Mouse (Mus musculus): ENCODE results near the gene Fthl17c.
A peak's percentile ranks its signal among the peaks of the same experiment; 100 is the strongest.
"Not testable (repeated sequence)": the region's sequence is repeated elsewhere in the genome, so short reads cannot be mapped to it uniquely, and the experiment has no call there.

Fthl17c gene

GRCm38 (mm10) chrX:8976459-8976858 is at the start of gene Fthl17c:
TSS of gene Fthl17c (minus strand) at chrX:8976559.
- not testable (repeated sequence) for DNase-seq (ENCODE audit: low spot score)

GRCm38 (mm10) chrX:9019481-9019880 is 43.1 kb upstream of the Fthl17c start:
- DNase-seq (ENCODE audit: low spot score) = no peak

GRCm38 (mm10) chrX:9016079-9016478 is 39.7 kb upstream of the Fthl17c start:
- DNase-seq (ENCODE audit: low spot score) = no peak

- DNase-seq (ENCODE audit: low spot score) = not testable (repeated sequence)
Measured at GRCm38 (mm10) chrX:8986655-8987054, 10.3 kb upstream of the Fthl17c start, which contains the start of gene Fthl17d. TSS of gene Fthl17d (minus strand) at chrX:8986755.

- not testable (repeated sequence) for DNase-seq (ENCODE audit: low spot score)
Measured at GRCm38 (mm10) chrX:8964618-8965017, 11.7 kb downstream of the Fthl17c start.

GRCm38 (mm10) chrX:8962875-8963274 is 13.5 kb downstream of the Fthl17c start, which contains the start of gene Fthl17b:
TSS of gene Fthl17b (minus strand) at chrX:8962975.
- not testable (repeated sequence) for DNase-seq (ENCODE audit: low spot score)

- peak; percentile 56 for DNase-seq (ENCODE audit: low spot score)
Measured at GRCm38 (mm10) chrX:8948130-8948805, 28.1 kb downstream of the Fthl17c start.

GRCm38 (mm10) chrX:8944041-8944440 is 32.3 kb downstream of the Fthl17c start:
- DNase-seq (ENCODE audit: low spot score) = no peak

- DNase-seq (ENCODE audit: low spot score) = no peak
Measured at GRCm38 (mm10) chrX:8927308-8927707, 49.1 kb downstream of the Fthl17c start.

Data from MN1 (cell line).